Mouse (Mus musculus): ENCODE data around the gene Dmrtb1.

- TF ChIP-seq EP300 (IDR thresholded peaks at IDR 0.05; ENCODE audit: insufficient read depth, low read depth, low read length) (no peak), CTCF (IDR thresholded peaks at IDR 0.05; ENCODE audit: low read depth, low read length) (no peak), POLR2A (IDR thresholded peaks at IDR 0.05; ENCODE audit: insufficient read depth, low read length) (no peak)
Measured at GRCm38 (mm10) chr4:107706884-107707283, 22.9 kb upstream of the Dmrtb1 start.

Data from ES-Bruce4 (cell line).